Mouse (Mus musculus) forebrain, embryonic 12.5 days (tissue): ENCODE data around the gene Ugt1a10. TPM values are rescaled to one million over a fixed set of nuclear protein-coding genes. Genes with fewer than 3 reads are reported as not detected.

Source experiments
- ATAC-seq: fragments of 200-750 bp; cut with Nextera tagmentation; 2 replicates; pipeline ENCODE4 v1.8.0; 2017; ENCODE audit warnings: moderate TSS enrichment; ENCODE audit not compliant: low FRiP score
- H3K27ac ChIP-seq: fragments of 300-500 bp; sonication (generic); 2 replicates; pipeline ENCODE4 v1.5.1; 2016; ENCODE audit warnings: mild to moderate bottlenecking
- H3K27me3 ChIP-seq: fragments of 300-500 bp; sonication (generic); 2 replicates; pipeline ENCODE4 v1.6.1; 2016; ENCODE audit warnings: mild to moderate bottlenecking
- H3K36me3 ChIP-seq: fragments of 300-500 bp; sonication (generic); replicated peaks from 2 replicates; pipeline ENCODE4 v1.6.1; 2016; ENCODE audit warnings: mild to moderate bottlenecking
- H3K4me1 ChIP-seq: fragments of 300-500 bp; sonication (generic); 2 replicates; pipeline ENCODE4 v1.6.1; 2016
- H3K4me2 ChIP-seq: fragments of 300-500 bp; sonication (generic); 2 replicates; pipeline ENCODE4 v1.6.1; 2016; ENCODE audit warnings: mild to moderate bottlenecking, moderate library complexity
- H3K4me3 ChIP-seq: fragments of 300-500 bp; sonication (generic); replicated peaks from 2 replicates; pipeline ENCODE4 v1.5.1; 2016; ENCODE audit warnings: mild to moderate bottlenecking
- H3K9ac ChIP-seq: fragments of 300-500 bp; sonication (generic); 2 replicates; pipeline ENCODE4 v1.6.1; 2016; ENCODE audit warnings: mild to moderate bottlenecking
- H3K9me3 ChIP-seq: fragments of 300-500 bp; sonication (generic); 2 replicates; pipeline ENCODE4 v1.6.1; 2016
- WGBS: fragments of 180-500 bp; shearing (Covaris S2); methylation state at CpG from one replicate; pipeline ENCODE4 v1.1.7; 2016; 5-methylcytosine and 5-hydroxymethylcytosine counted together
- polyA plus RNA-seq: library from polyadenylated mRNA; unstranded; fragments of >200 nt; fragmentation: Nextera tagmentation; extraction: Ambion mirVana; gene quantifications from 2 replicates; pipeline ENCODE4 v1.2.1, GENCODE M21; 2016

Ugt1a10 gene
- polyA plus RNA-seq, 1 experiment from 2014 or later = not detected

DNA sequence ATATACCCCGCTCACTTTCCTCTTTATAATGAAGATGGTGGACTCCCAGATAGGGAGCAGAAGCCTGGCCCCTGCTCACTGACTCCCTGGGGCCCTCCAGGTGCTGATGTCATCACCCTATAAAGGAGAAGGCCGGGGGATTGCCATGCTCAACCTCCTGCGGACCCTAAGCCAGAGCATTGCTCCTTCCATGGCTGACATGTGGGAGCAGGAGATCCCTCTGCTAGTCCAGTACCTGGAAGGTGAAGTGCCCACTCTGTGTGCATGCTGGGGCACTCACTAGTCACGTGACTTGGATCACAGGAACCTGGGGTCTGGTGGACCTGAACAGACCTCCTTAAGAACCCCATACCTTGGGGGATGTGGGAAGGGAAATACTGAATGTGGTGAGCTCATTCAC is 185.4 kb downstream of the Ugt1a10 start:
- Histone ChIP-seq H3K9me3 (peaks cover 93% of the 10 kb centered on the region), H3K27me3 (no peaks in the 10 kb centered on the region), H3K4me2 (no peak overlapping the region), H3K4me1 (no peaks in the 10 kb centered on the region), H3K36me3 (no peaks in the 10 kb centered on the region), H3K4me3 (no peak overlapping the region), H3K27ac (no peak overlapping the region), H3K9ac (no peak overlapping the region)
- 72% methylated on average over 4 of the region's 4 CpGs for WGBS
- ATAC-seq = peak; percentile 1; the same call in 1 of the 2 replicates

DNA sequence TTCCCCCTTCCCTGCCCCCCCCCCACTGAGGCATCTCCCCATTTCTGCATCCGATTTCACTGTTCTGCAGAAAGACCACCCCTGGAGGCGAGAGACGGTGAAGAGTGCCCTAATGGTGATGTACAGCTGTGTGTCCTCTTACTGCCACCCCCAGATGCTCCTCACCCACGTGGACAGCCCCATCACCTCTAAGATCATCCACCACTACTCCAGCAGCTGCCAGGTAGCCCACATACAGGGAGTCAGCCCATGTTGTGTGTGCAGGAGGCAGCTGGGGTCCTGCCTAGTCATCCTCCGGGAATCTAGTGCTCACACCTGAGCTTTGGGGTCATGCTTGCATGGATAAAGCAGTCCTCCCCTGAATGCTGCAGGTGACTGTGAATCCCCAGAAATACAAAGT is 188.7 kb downstream of the Ugt1a10 start:
- no peaks in the 10 kb centered on the region for H3K27me3 ChIP-seq
- ATAC-seq = no peak
- H3K9me3 ChIP-seq = peaks cover 95% of the 10 kb centered on the region
- no peak overlapping the region for H3K4me3 ChIP-seq
- H3K36me3 ChIP-seq = no peaks in the 10 kb centered on the region
- no peaks in the 10 kb centered on the region for H3K4me1 ChIP-seq
- H3K9ac ChIP-seq = no peak overlapping the region
- H3K27ac ChIP-seq = no peak overlapping the region
- WGBS = 67% methylated on average over 5 of the region's 5 CpGs
- no peak overlapping the region for H3K4me2 ChIP-seq

- WGBS = 79% methylated on average over 6 of the region's 6 CpGs
- 0 out of 2 replicates have a peak, but pooled peaks have one; percentile 0 for ATAC-seq
- no peaks in the 10 kb centered on the region for H3K27me3 ChIP-seq
- H3K4me2 ChIP-seq = no peak overlapping the region
- H3K4me3 ChIP-seq = no peak overlapping the region
- H3K9ac ChIP-seq = no peak overlapping the region
- peaks cover 95% of the 10 kb centered on the region for H3K9me3 ChIP-seq
- H3K36me3 ChIP-seq = no peaks in the 10 kb centered on the region
- no peaks in the 10 kb centered on the region for H3K4me1 ChIP-seq
- H3K27ac ChIP-seq = no peak overlapping the region
Observed at GRCm38 (mm10) chr1:88245881-88246280, 190.7 kb downstream of the Ugt1a10 start.

- ATAC-seq = no peak
- H3K36me3 ChIP-seq = no peaks in the 10 kb centered on the region
- no peak overlapping the region for H3K4me3 ChIP-seq
- no peak overlapping the region for H3K27ac ChIP-seq
- 43% methylated on average over 6 of the region's 6 CpGs for WGBS
- H3K4me2 ChIP-seq = no peak overlapping the region
- no peaks in the 10 kb centered on the region for H3K27me3 ChIP-seq
- H3K4me1 ChIP-seq = no peaks in the 10 kb centered on the region
- H3K9me3 ChIP-seq = peaks cover 95% of the 10 kb centered on the region
- no peak overlapping the region for H3K9ac ChIP-seq
Observed at GRCm38 (mm10) chr1:88246386-88246785, 191.2 kb downstream of the Ugt1a10 start.

- Histone ChIP-seq H3K4me2 (no peak overlapping the region), H3K9ac (no peak overlapping the region), H3K9me3 (peaks cover 94% of the 10 kb centered on the region), H3K36me3 (no peaks in the 10 kb centered on the region), H3K4me3 (no peak overlapping the region), H3K4me1 (no peaks in the 10 kb centered on the region), H3K27me3 (no peaks in the 10 kb centered on the region), H3K27ac (no peak overlapping the region)
- ATAC-seq = no peak
- WGBS = 54% methylated on average over 2 of the region's 2 CpGs
Observed at GRCm38 (mm10) chr1:88247660-88248059, 192.5 kb downstream of the Ugt1a10 start.

- no peak overlapping the region for H3K4me3 ChIP-seq
- H3K27ac ChIP-seq = no peak overlapping the region
- H3K4me2 ChIP-seq = no peak overlapping the region
- no peak overlapping the region for H3K9ac ChIP-seq
- 68% methylated on average over 4 of the region's 4 CpGs for WGBS
- no peak for ATAC-seq
- H3K36me3 ChIP-seq = no peaks in the 10 kb centered on the region
- H3K9me3 ChIP-seq = peaks cover 96% of the 10 kb centered on the region
- H3K27me3 ChIP-seq = no peaks in the 10 kb centered on the region
- H3K4me1 ChIP-seq = no peaks in the 10 kb centered on the region
Observed at GRCm38 (mm10) chr1:88248658-88249057, 193.5 kb downstream of the Ugt1a10 start.

- 81% methylated on average over 7 of the region's 7 CpGs for WGBS
- H3K4me2 ChIP-seq = no peak overlapping the region
- no peak overlapping the region for H3K4me3 ChIP-seq
Observed at GRCm38 (mm10) chr1:88249596-88249995, 194.4 kb downstream of the Ugt1a10 start.

GRCm38 (mm10) chr1:88250023-88250422 is 194.8 kb downstream of the Ugt1a10 start:
- H3K4me3 ChIP-seq = no peak overlapping the region
- 83% methylated on average over 5 of the region's 5 CpGs for WGBS
- no peaks in the 10 kb centered on the region for H3K36me3 ChIP-seq
- peaks cover 96% of the 10 kb centered on the region for H3K9me3 ChIP-seq
- no peak overlapping the region for H3K27ac ChIP-seq
- ATAC-seq = no peak
- no peak overlapping the region for H3K4me2 ChIP-seq
- no peak overlapping the region for H3K9ac ChIP-seq
- no peaks in the 10 kb centered on the region for H3K4me1 ChIP-seq
- no peaks in the 10 kb centered on the region for H3K27me3 ChIP-seq

More at GRCm38 (mm10) chr1:88249596-88249995, 194.4 kb downstream of the Ugt1a10 start:
- H3K36me3 ChIP-seq = no peaks in the 10 kb centered on the region
- H3K27ac ChIP-seq = no peak overlapping the region
- no peak for ATAC-seq
- H3K9me3 ChIP-seq = peaks cover 96% of the 10 kb centered on the region
- no peak overlapping the region for H3K9ac ChIP-seq
- no peaks in the 10 kb centered on the region for H3K4me1 ChIP-seq
- no peaks in the 10 kb centered on the region for H3K27me3 ChIP-seq

GRCm38 (mm10) chr1:88253106-88253505 is 197.9 kb downstream of the Ugt1a10 start:
- Histone ChIP-seq H3K9me3 (peaks cover 96% of the 10 kb centered on the region), H3K4me1 (no peaks in the 10 kb centered on the region), H3K36me3 (no peaks in the 10 kb centered on the region), H3K4me2 (no peak overlapping the region), H3K27me3 (no peaks in the 10 kb centered on the region), H3K9ac (no peak overlapping the region), H3K27ac (no peak overlapping the region), H3K4me3 (no peak overlapping the region)
- 70% methylated on average over 8 of the region's 8 CpGs for WGBS
- ATAC-seq = no peak

- no peak overlapping the region for H3K27ac ChIP-seq
- H3K9ac ChIP-seq = no peak overlapping the region
- WGBS = 70% methylated on average over 6 of the region's 6 CpGs
- H3K27me3 ChIP-seq = no peaks in the 10 kb centered on the region
- no peak for ATAC-seq
- no peak overlapping the region for H3K4me2 ChIP-seq
- H3K4me3 ChIP-seq = no peak overlapping the region
- peaks cover 96% of the 10 kb centered on the region for H3K9me3 ChIP-seq
- no peaks in the 10 kb centered on the region for H3K36me3 ChIP-seq
- no peaks in the 10 kb centered on the region for H3K4me1 ChIP-seq
Observed at GRCm38 (mm10) chr1:88253540-88253939, 198.4 kb downstream of the Ugt1a10 start.

DNA sequence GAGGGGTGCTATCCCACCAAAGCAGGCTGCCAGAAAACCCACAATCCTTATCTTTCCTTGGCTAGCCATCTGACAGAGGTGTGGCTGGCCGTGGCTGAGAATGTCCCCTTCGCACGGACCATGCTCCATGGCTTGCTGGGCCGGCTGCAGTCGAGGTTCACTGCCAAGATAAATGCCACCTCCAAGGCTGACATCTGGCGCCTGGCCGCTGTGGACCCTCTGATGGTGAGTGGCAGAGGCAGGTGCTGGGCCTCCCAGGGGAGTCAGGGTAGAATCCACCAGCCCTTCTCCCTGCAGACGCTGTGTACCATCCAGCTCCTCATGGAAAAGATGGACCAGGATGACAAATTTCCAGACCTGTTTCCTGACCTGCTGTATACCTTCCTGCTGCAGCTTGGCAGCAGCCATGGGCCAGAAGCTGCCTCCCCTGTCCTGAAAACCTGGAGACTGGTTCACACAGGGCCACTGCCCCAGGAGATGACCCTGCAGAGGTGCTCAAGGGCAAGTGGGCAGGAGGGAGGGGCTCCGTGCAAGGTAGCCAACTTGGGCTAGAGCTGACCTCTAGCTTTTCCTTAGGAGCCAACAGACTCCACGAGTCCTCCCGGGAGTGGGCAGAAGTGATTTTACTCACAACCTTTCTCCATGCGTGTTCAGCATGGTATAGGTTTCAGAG is 199.7 kb downstream of the Ugt1a10 start:
- ATAC-seq = no peak
- 89% methylated on average over 12 of the region's 12 CpGs for WGBS

GRCm38 (mm10) chr1:88255466-88255857 is 200.3 kb downstream of the Ugt1a10 start:
- Histone ChIP-seq H3K4me2 (no peak overlapping the region), H3K27ac (no peak overlapping the region), H3K36me3 (peaks cover 14% of the 10 kb centered on the region), H3K4me1 (no peaks in the 10 kb centered on the region), H3K9ac (no peak overlapping the region), H3K4me3 (no peak overlapping the region), H3K9me3 (peaks cover 88% of the 10 kb centered on the region), H3K27me3 (no peaks in the 10 kb centered on the region)
- WGBS = 52% methylated on average over 2 of the region's 2 CpGs
- ATAC-seq = no peak

More for the DNA sequence above, 199.7 kb downstream of the Ugt1a10 start:
- Histone ChIP-seq H3K9me3 (peaks cover 89% of the 10 kb centered on the region), H3K9ac (no peak overlapping the region), H3K4me3 (no peak overlapping the region), H3K4me2 (no peak overlapping the region), H3K4me1 (no peaks in the 10 kb centered on the region), H3K27ac (no peak overlapping the region), H3K27me3 (no peaks in the 10 kb centered on the region), H3K36me3 (peaks cover 8% of the 10 kb centered on the region)
